Mouse (Mus musculus): ENCODE measurements around the gene AC109138.7. TPM values are rescaled to one million over a fixed set of nuclear protein-coding genes. Genes with fewer than 3 reads are reported as not detected.
A peak's percentile ranks its signal among the peaks of the same experiment; 100 is the strongest.

Gene AC109138.7
- polyA plus RNA-seq, 1 experiment from 2014 or later: not detected

GRCm38 (mm10) chr19:4183689-4184088 is 30.5 kb upstream of the AC109138.7 start:
- no peak for ATAC-seq
- peaks cover 12% of the 10 kb centered on the region for H3K4me1 ChIP-seq (replicated peaks)

DNA sequence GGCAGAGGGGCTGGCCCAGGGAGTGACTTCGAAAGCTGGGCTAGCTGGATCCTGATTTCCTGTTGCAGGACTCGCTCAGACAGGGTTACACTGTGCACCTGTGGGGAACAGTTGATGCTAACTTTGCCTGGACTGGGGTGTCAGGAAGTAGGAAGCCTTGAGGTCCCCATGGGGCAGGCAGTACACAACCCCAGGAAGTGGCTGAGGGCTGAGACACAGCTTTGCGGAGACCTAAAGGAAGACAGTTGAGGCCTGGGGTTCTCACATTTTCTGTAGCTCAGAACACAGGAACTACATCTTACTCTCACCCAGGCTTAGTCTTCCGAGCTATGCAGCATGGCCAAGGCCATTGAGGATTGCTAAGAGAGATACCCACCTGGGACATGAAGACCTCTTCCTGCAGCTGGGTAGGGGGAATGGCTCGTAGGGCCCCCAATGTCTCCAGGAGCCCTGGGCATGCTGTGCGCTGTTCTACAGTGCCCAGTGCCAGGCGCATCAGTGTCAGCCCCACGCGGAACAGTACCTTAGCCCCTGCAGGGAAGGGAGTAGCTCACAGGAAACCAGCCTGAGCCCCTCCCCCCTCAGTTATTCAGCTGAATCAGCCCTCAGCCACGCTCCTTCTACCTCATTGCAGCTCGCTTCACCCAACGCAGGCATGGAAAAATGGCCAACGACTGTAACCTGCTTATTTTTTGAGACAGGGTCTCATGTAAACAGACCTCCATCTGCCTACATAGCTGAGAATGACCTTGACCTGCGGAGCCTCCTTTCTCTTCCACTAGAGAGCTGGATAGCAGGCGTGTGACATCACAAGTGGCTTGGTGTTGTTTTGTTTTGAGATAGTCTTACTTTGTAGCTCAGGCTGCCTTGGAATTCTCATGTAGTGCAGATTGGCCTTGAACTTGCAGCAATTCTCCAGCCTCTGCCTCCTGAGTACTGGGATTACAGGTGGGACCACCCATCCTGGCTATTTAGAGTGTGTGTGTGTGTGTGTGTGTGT is 28.9 kb upstream of the AC109138.7 start:
- Histone ChIP-seq H3K27ac (no peak overlapping the region), H3K36me3 (no peaks in the 10 kb centered on the region), H3K27me3 (replicated peaks) (no peaks in the 10 kb centered on the region), H3K9me3 (no peaks in the 10 kb centered on the region), H3K4me2 (replicated peaks) (no peak overlapping the region), H3K9ac (no peak overlapping the region), H3K4me3 (replicated peaks) (no peak overlapping the region), H3K4me1 (replicated peaks) (peaks cover 12% of the 10 kb centered on the region)
- WGBS: 47% methylated on average over 15 of the region's 15 CpGs
- no peak; the same call in 1 of the 2 replicates for ATAC-seq

More at GRCm38 (mm10) chr19:4183689-4184088, 30.5 kb upstream of the AC109138.7 start:
- 81% methylated on average over 2 of the region's 2 CpGs for WGBS
- H3K27me3 ChIP-seq (replicated peaks): no peaks in the 10 kb centered on the region
- no peaks in the 10 kb centered on the region for H3K9me3 ChIP-seq
- H3K36me3 ChIP-seq: no peaks in the 10 kb centered on the region
- no peak overlapping the region for H3K9ac ChIP-seq
- H3K4me2 ChIP-seq (replicated peaks): no peak overlapping the region
- no peak overlapping the region for H3K27ac ChIP-seq
- no peak overlapping the region for H3K4me3 ChIP-seq (replicated peaks)

DNA sequence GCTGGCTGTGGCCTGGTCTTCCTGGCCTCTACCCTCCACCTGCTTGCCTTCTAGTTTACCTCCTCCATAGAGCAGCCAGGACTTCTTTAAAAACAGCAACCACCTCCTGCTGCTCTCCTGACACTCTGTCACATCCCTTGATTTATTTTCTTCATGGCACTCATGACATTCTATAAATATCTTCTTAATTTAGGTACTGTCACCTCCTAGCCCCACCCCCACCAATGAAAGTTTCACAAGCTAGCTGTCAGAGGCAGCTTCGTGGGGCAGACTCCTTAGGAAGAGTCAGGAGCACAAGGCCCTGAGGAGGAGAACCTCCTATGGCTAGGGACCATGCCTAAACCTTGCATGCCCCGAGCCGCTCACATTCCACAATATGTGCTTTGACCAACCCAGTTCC is 26.9 kb upstream of the AC109138.7 start:
- H3K4me2 ChIP-seq (replicated peaks): no peak overlapping the region
- H3K4me1 ChIP-seq (replicated peaks): peaks cover 18% of the 10 kb centered on the region
- no peak for ATAC-seq
- WGBS: 68% methylated on average over 3 of the region's 3 CpGs
- H3K9ac ChIP-seq: no peak overlapping the region
- H3K27ac ChIP-seq: no peak overlapping the region
- H3K9me3 ChIP-seq: no peaks in the 10 kb centered on the region
- H3K27me3 ChIP-seq (replicated peaks): no peaks in the 10 kb centered on the region
- no peak overlapping the region for H3K4me3 ChIP-seq (replicated peaks)
- no peaks in the 10 kb centered on the region for H3K36me3 ChIP-seq

GRCm38 (mm10) chr19:4189051-4189620 is 25.0 kb upstream of the AC109138.7 start:
- H3K4me2 ChIP-seq (replicated peaks): no peak overlapping the region
- peaks cover 30% of the 10 kb centered on the region for H3K4me1 ChIP-seq (replicated peaks)
- H3K27ac ChIP-seq: no peak overlapping the region
- 88% methylated on average over 12 of the region's 12 CpGs for WGBS
- no peak overlapping the region for H3K4me3 ChIP-seq (replicated peaks)
- no peak for ATAC-seq
- no peak overlapping the region for H3K9ac ChIP-seq
- H3K9me3 ChIP-seq: no peaks in the 10 kb centered on the region
- H3K27me3 ChIP-seq (replicated peaks): no peaks in the 10 kb centered on the region
- peaks cover 3% of the 10 kb centered on the region; the same call in 1 of the 2 replicates for H3K36me3 ChIP-seq

DNA sequence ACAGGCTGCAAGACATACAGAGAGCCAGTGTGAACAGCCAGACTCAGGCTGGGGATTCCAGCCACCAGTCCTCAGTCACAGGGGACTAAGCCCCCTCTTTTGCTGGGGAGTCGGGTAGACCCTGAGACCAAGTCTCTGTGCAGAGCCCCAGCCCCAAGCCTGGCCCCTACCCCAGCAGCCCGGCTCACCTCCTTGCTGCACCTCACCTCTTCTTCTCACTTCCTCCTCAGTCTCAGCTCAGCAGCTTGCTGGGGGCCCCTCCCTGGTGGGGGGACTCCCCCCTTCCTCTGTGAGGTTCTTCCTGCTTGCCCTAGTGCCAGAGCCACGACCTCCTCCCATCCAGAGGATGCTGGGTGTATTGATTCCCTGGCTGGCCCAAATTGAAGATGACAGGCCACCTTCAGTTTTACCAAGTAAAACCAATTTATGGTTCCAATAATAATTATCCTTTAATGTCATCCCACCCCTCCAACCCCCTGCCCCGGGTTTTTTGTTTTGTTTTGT is 23.3 kb upstream of the AC109138.7 start, which contains the start of gene Tbc1d10c:
Tbc1d10c (minus strand) TSS at position 454 of the 504 bp plus-strand sequence.
- Histone ChIP-seq H3K4me2 (replicated peaks) (peak within 1 kb of the TSS; percentile 74), H3K9ac (peak within 1 kb of the TSS; percentile 98), H3K27me3 (replicated peaks) (no peaks in the 10 kb centered on the region), H3K9me3 (no peaks in the 10 kb centered on the region), H3K36me3 (peaks cover 19% of the 10 kb centered on the region; the same call in 1 of the 2 replicates), H3K27ac (peak within 1 kb of the TSS; percentile 96), H3K4me3 (replicated peaks) (peak within 1 kb of the TSS; percentile 87), H3K4me1 (replicated peaks) (peaks cover 29% of the 10 kb centered on the region)
- ATAC-seq: peak; percentile 4; the same call in 1 of the 2 replicates
- 32% methylated on average over 4 of the region's 4 CpGs for WGBS

GRCm38 (mm10) chr19:4191528-4192250 is 22.5 kb upstream of the AC109138.7 start, which contains the start of gene Ppp1ca:
Gene Ppp1ca, plus strand, starts transcription at chr19:4192065.
- 2% methylated on average over 43 of the region's 47 CpGs for WGBS

GRCm38 (mm10) chr19:4192251-4192985 is 21.7 kb upstream of the AC109138.7 start:
- no peaks in the 10 kb centered on the region for H3K27me3 ChIP-seq (replicated peaks)
- peak overlapping the region; percentile 98 for H3K9ac ChIP-seq
- H3K9me3 ChIP-seq: no peaks in the 10 kb centered on the region
- peak overlapping the region; percentile 96 for H3K27ac ChIP-seq
- ATAC-seq: peak; percentile 68
- H3K36me3 ChIP-seq: peaks cover 23% of the 10 kb centered on the region
- peak overlapping the region; percentile 87 for H3K4me3 ChIP-seq (replicated peaks)
- H3K4me2 ChIP-seq (replicated peaks): peak overlapping the region; percentile 74
- under 1% methylated on average over 51 of the region's 52 CpGs for WGBS
- H3K4me1 ChIP-seq (replicated peaks): peaks cover 43% of the 10 kb centered on the region

More at GRCm38 (mm10) chr19:4191528-4192250, 22.5 kb upstream of the AC109138.7 start, which contains the start of gene Ppp1ca:
- peaks cover 37% of the 10 kb centered on the region for H3K4me1 ChIP-seq (replicated peaks)
- H3K9me3 ChIP-seq: no peaks in the 10 kb centered on the region
- peak within 1 kb of the TSS; percentile 74 for H3K4me2 ChIP-seq (replicated peaks)
- H3K9ac ChIP-seq: peak within 1 kb of the TSS; percentile 98
- ATAC-seq: peak; percentile 95
- peak within 1 kb of the TSS; percentile 96 for H3K27ac ChIP-seq
- peaks cover 23% of the 10 kb centered on the region for H3K36me3 ChIP-seq
- H3K27me3 ChIP-seq (replicated peaks): no peaks in the 10 kb centered on the region
- H3K4me3 ChIP-seq (replicated peaks): peak within 1 kb of the TSS; percentile 87

DNA sequence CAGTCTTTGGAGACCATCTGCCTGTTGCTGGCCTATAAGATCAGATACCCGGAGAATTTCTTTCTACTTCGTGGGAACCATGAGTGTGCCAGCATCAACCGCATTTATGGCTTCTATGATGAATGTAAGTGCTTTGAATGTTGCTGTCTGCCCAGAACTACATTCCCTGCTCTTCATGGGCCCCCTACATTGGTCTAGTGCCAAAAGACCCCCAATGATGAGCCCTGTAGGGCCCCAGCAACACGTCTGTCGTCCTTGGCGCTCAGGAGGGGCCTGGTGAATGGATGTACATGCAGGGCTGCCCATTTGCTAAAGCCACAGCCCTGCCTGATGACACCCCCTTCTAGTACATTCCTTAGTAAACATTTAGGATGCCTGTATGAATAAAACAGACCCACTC is 21.0 kb upstream of the AC109138.7 start:
- H3K4me1 ChIP-seq (replicated peaks): peaks cover 47% of the 10 kb centered on the region
- H3K9me3 ChIP-seq: no peaks in the 10 kb centered on the region

DNA sequence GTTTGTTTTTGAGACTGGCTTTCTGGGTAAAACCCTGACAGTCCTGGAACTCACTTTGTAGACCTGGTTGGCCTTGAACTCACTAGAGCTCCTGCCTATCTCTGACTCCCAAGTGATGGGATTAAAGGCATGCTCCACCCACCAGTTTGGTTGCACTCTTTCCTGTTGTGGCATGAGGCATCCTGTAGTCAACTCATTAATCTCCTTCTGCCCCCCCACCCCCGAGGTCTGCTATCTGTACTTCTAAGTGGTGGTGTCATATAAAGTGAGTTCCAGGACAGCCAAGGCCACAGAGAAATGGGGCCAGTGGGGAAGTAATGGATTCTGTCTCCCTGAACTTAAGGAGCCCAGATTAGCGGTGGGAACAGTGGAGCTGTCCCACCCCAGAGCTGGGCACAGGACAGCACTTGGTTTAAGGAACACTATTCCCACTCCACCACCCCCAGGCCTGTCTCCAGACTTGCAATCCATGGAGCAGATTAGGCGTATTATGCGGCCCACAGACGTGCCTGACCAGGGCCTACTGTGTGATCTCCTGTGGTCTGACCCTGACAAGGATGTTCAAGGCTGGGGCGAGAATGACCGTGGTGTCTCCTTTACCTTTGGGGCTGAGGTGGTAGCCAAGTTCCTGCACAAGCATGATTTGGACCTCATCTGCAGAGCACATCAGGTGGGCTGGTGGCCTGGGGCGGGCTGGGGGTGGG is 20.0 kb upstream of the AC109138.7 start:
- Histone ChIP-seq H3K4me3 (replicated peaks) (0 out of 2 replicates have a peak overlapping the region, but pooled peaks have one; percentile 87), H3K4me1 (replicated peaks) (peaks cover 47% of the 10 kb centered on the region), H3K27ac (no peak overlapping the region), H3K36me3 (peaks cover 31% of the 10 kb centered on the region), H3K4me2 (replicated peaks) (peak overlapping the region; percentile 74; the same call in 1 of the 2 replicates), H3K9me3 (no peaks in the 10 kb centered on the region), H3K9ac (no peak overlapping the region; the same call in 1 of the 2 replicates), H3K27me3 (replicated peaks) (no peaks in the 10 kb centered on the region)
- WGBS: 80% methylated on average over 8 of the region's 8 CpGs
- no peak for ATAC-seq

More for the DNA sequence above, 21.0 kb upstream of the AC109138.7 start:
- Histone ChIP-seq H3K36me3 (peaks cover 23% of the 10 kb centered on the region), H3K27ac (0 out of 2 replicates have a peak overlapping the region, but pooled peaks have one; percentile 96), H3K4me2 (replicated peaks) (peak overlapping the region; percentile 74), H3K27me3 (replicated peaks) (no peaks in the 10 kb centered on the region), H3K9ac (peak overlapping the region; percentile 98), H3K4me3 (replicated peaks) (peak overlapping the region; percentile 87)
- no peak for ATAC-seq
- WGBS: 40% methylated on average over 6 of the region's 6 CpGs

GRCm38 (mm10) chr19:4194776-4195650 is 19.1 kb upstream of the AC109138.7 start:
- no peaks in the 10 kb centered on the region for H3K9me3 ChIP-seq
- peaks cover 32% of the 10 kb centered on the region for H3K36me3 ChIP-seq
- WGBS: 69% methylated on average over 12 of the region's 12 CpGs
- H3K27me3 ChIP-seq (replicated peaks): no peaks in the 10 kb centered on the region
- peaks cover 48% of the 10 kb centered on the region for H3K4me1 ChIP-seq (replicated peaks)
- no peak overlapping the region for H3K27ac ChIP-seq
- H3K4me2 ChIP-seq (replicated peaks): no peak overlapping the region
- no peak overlapping the region for H3K4me3 ChIP-seq (replicated peaks)
- H3K9ac ChIP-seq: no peak overlapping the region
- no peak for ATAC-seq
